Mouse (Mus musculus) midbrain, postnatal 0 days (tissue): ENCODE results near the gene Ube2ql1. TPM values are rescaled to one million over a fixed set of nuclear protein-coding genes. Genes with fewer than 3 reads are reported as not detected.

Experiments used
- ATAC-seq: fragments of 200-750 bp; cut with Nextera tagmentation; 2 replicates; pipeline ENCODE4 v1.8.0; 2017; ENCODE audit warnings: moderate number of reproducible peaks, mild to moderate bottlenecking, moderate TSS enrichment, moderate library complexity; ENCODE audit not compliant: low FRiP score
- DNase-seq: peaks from one replicate; pipeline ENCODE4 v3.0.0-alpha.2; 2015; ENCODE audit warnings: low spot score
- H3K27ac ChIP-seq: fragments of 300-500 bp; sonication (generic); 2 replicates; pipeline ENCODE4 v1.5.1; 2014; ENCODE audit warnings: low read depth, mild to moderate bottlenecking, low read length, mixed read lengths
- H3K27me3 ChIP-seq: fragments of 300-500 bp; sonication (generic); 2 replicates; pipeline ENCODE4 v1.6.1; 2014; ENCODE audit warnings: low read length, control low read depth, mixed read lengths; ENCODE audit not compliant: insufficient read depth
- H3K36me3 ChIP-seq: fragments of 300-500 bp; sonication (generic); 2 replicates; pipeline ENCODE4 v1.6.1; 2014; ENCODE audit warnings: low read length, control low read depth, mixed read lengths; ENCODE audit not compliant: insufficient read depth
- H3K4me1 ChIP-seq: fragments of 300-500 bp; sonication (generic); 2 replicates; pipeline ENCODE4 v1.6.1; 2014; ENCODE audit warnings: mild to moderate bottlenecking, control low read depth, antibody characterized with exemption, low read length, mixed read lengths; ENCODE audit not compliant: insufficient read depth
- H3K4me2 ChIP-seq: fragments of 300-500 bp; sonication (generic); 2 replicates; pipeline ENCODE4 v1.6.1; 2014; ENCODE audit warnings: low read depth, mild to moderate bottlenecking, low read length, mixed read lengths; ENCODE audit not compliant: poor library complexity, severe bottlenecking
- H3K4me3 ChIP-seq: fragments of 300-500 bp; sonication (generic); 2 replicates; pipeline ENCODE4 v1.5.1; 2014; ENCODE audit warnings: low read depth, mild to moderate bottlenecking, low read length, moderate library complexity
- H3K9ac ChIP-seq: fragments of 300-500 bp; sonication (generic); replicated peaks from 2 replicates; pipeline ENCODE4 v1.6.1; 2014; ENCODE audit warnings: mild to moderate bottlenecking, low read length, moderate library complexity, mixed read lengths; ENCODE audit not compliant: poor library complexity, severe bottlenecking
- H3K9me3 ChIP-seq: fragments of 300-500 bp; sonication (generic); 2 replicates; pipeline ENCODE4 v1.6.1; 2016; ENCODE audit warnings: low read length, control low read depth
- CTCF ChIP-seq: IDR thresholded peaks from 2 replicates; pipeline ENCODE4 v1.5.1; 2016; ENCODE audit warnings: antibody characterized with exemption, mild to moderate bottlenecking
- WGBS: fragments of 180-500 bp; shearing (Covaris S2); extraction: QIAGEN DNeasy Blood & Tissue Kit; methylation state at CpG from one replicate; pipeline ENCODE4 v1.1.7; 2014; 5-methylcytosine and 5-hydroxymethylcytosine counted together
- polyA plus RNA-seq: library from polyadenylated mRNA; unstranded; fragments of >200 nt; fragmentation: Nextera tagmentation; extraction: Ambion mirVana; gene quantifications from 2 replicates; pipeline ENCODE4 v1.2.1, GENCODE M21; 2015
- total RNA-seq: library from RNA; depleted of rRNA; stranded (reverse); fragments of >200 nt; gene quantifications from 2 replicates; pipeline ENCODE4 v1.2.3, GENCODE M21; 2014; rRNA removed

The Ube2ql1 gene
- total RNA-seq: 145 and 157 TPM in 2 replicates
- polyA plus RNA-seq: 25.1 and 25.8 TPM in 2 replicates

DNA sequence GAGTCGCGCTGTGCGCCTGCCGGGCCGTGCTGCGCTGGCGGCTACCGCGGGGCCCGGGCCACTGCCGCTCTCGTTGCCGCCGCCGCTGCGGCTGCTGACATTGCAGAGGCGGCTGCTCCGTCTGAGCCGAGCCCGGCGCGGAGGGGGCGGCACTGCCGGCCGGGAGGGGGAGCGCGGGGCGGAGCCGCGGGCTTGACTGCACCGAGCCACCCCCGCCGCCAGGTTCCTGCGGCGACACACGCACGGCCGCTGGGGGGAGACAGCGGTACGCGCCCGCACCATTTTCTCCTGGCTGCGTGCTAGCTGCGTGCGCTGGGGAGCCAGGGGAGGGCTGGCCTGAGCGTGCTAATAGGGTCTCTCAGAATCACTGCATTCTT lies at the start of gene Ube2ql1:
Ube2ql1 (minus strand) TSS at position 131 of the 377 bp plus-strand sequence.
- under 1% methylated on average over 39 of the region's 46 CpGs for WGBS

DNA sequence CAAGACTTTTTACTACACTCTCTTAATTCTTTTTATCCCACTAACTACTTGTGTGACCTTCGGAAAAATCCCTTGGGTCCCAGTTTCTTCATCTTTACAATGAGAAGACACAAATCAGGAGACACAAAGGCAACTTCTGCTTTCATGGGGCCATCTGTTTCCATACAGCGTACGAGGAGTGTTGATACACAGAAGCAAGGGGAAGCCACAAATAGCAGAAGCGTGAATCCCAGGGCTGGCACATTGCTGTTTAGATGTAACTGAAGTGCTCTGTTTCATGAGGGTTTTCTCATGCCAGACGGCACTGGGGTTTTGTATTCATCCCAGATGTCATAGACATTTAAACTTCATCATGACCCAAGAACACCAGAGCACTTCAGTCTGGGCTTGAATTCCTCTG lies 49.0 kb upstream of the Ube2ql1 start:
- WGBS: 82% methylated on average over 5 of the region's 5 CpGs
- no peak for DNase-seq
- no peaks in the 10 kb centered on the region for H3K36me3 ChIP-seq
- H3K4me2 ChIP-seq: no peak overlapping the region
- H3K27me3 ChIP-seq: no peaks in the 10 kb centered on the region
- TF ChIP-seq CTCF: no peak
- no peaks in the 10 kb centered on the region for H3K4me1 ChIP-seq
- no peak overlapping the region for H3K9ac ChIP-seq
- no peak overlapping the region for H3K27ac ChIP-seq
- no peak for ATAC-seq
- H3K4me3 ChIP-seq: no peak overlapping the region
- no peaks in the 10 kb centered on the region for H3K9me3 ChIP-seq

More for the DNA sequence above, at the start of gene Ube2ql1:
- Histone ChIP-seq H3K4me1 (peaks cover 14% of the 10 kb centered on the region), H3K4me3 (peak within 1 kb of the TSS; percentile 85), H3K9me3 (no peaks in the 10 kb centered on the region), H3K27ac (peak within 1 kb of the TSS; percentile 91), H3K36me3 (no peaks in the 10 kb centered on the region), H3K27me3 (no peaks in the 10 kb centered on the region), H3K4me2 (peak within 1 kb of the TSS; percentile 82), H3K9ac (peak within 1 kb of the TSS; percentile 91)
- DNase-seq (peak; percentile 95), ATAC-seq (peak; percentile 94)
- TF ChIP-seq CTCF: peak; percentile 89

DNA sequence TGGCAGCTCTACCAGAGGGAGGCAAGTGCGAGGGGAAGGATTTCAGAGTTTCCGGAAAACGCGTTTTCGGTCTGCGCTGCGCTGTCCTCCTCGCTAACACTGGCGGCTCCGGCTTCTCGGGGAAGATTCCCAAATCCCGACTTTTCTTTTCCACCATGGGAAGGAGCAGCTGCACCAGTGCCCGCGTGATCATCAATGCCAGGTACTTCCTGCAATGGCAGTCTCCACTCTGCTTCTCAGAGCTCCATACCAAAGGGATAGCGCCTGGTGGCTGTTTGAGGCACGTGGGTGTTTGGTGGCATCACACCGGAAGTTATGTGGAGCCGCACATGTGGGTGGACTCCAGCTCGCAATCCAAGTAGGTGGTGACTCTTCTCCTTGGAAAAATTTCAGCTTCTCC lies 38.5 kb upstream of the Ube2ql1 start:
- 93% methylated on average over 19 of the region's 19 CpGs for WGBS
- Histone ChIP-seq H3K9ac (no peak overlapping the region), H3K4me2 (no peak overlapping the region), H3K36me3 (no peaks in the 10 kb centered on the region), H3K27me3 (no peaks in the 10 kb centered on the region), H3K9me3 (no peaks in the 10 kb centered on the region), H3K27ac (no peak overlapping the region), H3K4me3 (no peak overlapping the region), H3K4me1 (no peaks in the 10 kb centered on the region)
- TF ChIP-seq CTCF: no peak
- no peak for DNase-seq
- ATAC-seq: no peak

- no peaks in the 10 kb centered on the region for H3K36me3 ChIP-seq
- no peak overlapping the region for H3K9ac ChIP-seq
- H3K4me2 ChIP-seq: no peak overlapping the region
- no peak for TF ChIP-seq CTCF
- H3K4me1 ChIP-seq: no peaks in the 10 kb centered on the region
- no peak for DNase-seq
- no peak for ATAC-seq
- H3K9me3 ChIP-seq: no peaks in the 10 kb centered on the region
- WGBS: 67% methylated on average over 4 of the region's 4 CpGs
- H3K27me3 ChIP-seq: no peaks in the 10 kb centered on the region
- H3K4me3 ChIP-seq: no peak overlapping the region
- H3K27ac ChIP-seq: no peak overlapping the region
Measured at GRCm38 (mm10) chr13:69772358-69772757, 32.7 kb upstream of the Ube2ql1 start.

DNA sequence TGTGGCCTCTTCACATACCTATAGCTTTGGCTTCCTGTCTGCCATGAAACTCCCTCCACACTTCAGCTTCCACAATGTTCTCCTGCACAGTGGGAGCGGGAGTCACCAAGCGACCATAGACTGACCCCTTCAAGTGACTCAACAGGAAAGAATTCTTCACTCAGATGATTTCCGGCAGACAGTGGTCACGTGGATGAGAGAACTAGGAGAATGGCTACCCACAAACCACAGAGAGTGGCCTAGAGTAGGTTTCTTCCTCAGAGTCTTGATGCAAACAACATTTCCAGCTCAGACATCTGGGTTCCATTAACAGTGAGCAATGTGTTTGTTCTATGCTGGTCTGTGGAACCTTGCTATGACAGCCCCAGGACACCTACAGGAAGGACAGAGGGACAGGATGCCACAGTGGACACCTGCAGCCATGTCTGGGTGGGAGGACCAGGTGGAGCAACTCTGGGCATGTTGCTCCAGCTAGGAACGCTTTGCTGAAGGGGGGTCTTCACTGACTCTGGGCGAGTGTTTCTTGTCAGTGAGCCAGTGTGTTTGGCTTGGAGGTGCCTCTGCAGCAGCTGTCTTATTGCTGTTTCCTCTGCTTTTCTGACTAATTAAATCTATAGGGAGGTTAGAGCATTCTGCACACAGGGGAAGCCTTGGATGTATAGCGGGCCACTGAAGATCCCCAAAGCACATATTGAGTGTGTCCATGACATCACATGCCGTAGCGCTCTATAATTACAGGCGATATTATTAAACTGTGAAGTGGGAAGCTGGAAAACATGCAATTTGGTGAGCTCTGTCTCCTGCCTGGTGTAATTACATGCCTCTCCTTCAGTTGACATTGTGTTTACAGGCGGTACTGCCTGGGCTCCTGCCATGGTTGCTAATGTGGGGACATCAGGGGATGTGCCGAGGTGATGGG lies 31.1 kb upstream of the Ube2ql1 start:
- H3K4me3 ChIP-seq: no peak overlapping the region
- no peaks in the 10 kb centered on the region for H3K9me3 ChIP-seq
- H3K4me1 ChIP-seq: no peaks in the 10 kb centered on the region
- H3K27me3 ChIP-seq: no peaks in the 10 kb centered on the region
- no peak overlapping the region for H3K27ac ChIP-seq
- H3K4me2 ChIP-seq: no peak overlapping the region
- DNase-seq (no peak), ATAC-seq (peak; percentile 23; the same call in 1 of the 2 replicates)
- no peak for TF ChIP-seq CTCF
- no peaks in the 10 kb centered on the region for H3K36me3 ChIP-seq
- 73% methylated on average over 12 of the region's 12 CpGs for WGBS
- no peak overlapping the region for H3K9ac ChIP-seq

GRCm38 (mm10) chr13:69768152-69768551 lies 28.5 kb upstream of the Ube2ql1 start:
- WGBS: 90% methylated on average over 10 of the region's 10 CpGs
- Histone ChIP-seq H3K9me3 (no peaks in the 10 kb centered on the region), H3K4me2 (no peak overlapping the region), H3K27me3 (no peaks in the 10 kb centered on the region), H3K4me3 (no peak overlapping the region), H3K36me3 (no peaks in the 10 kb centered on the region), H3K4me1 (no peaks in the 10 kb centered on the region), H3K27ac (no peak overlapping the region), H3K9ac (no peak overlapping the region)
- no peak for TF ChIP-seq CTCF
- ATAC-seq (no peak), DNase-seq (no peak)
